Mouse (Mus musculus) MEL (cell line): ENCODE measurements at regions not wholly inside any gene's neighbourhood (a gene's known extent, or its start where the extent isn't known, plus 50 kb on each side); places are given as distances from the start of the nearest gene placed in this dataset.

Source experiments
- DNase-seq: peaks from one replicate; pipeline ENCODE4 v3.0.0; 2011; ENCODE audit warnings: low read depth, low spot score
- H3K27ac ChIP-seq: 2 replicates; pipeline ENCODE4 v1.5.1; 2012; ENCODE audit warnings: low read depth, mild to moderate bottlenecking, control low read depth, low read length, moderate library complexity; ENCODE audit not compliant: control insufficient read depth
- H3K27me3 ChIP-seq, 2 experiments: fragments of 150-350 bp in 1 of 2; sonication (generic) in 1 of 2; 2 replicates each; pipeline ENCODE4 v1.6.1; 2012; ENCODE audit warnings: low read length in 2 of 2, mild to moderate bottlenecking in 2 of 2, improper control_type of control experiment in 1 of 2, moderate library complexity in 1 of 2; ENCODE audit not compliant: insufficient read depth in 2 of 2, control insufficient read depth in 1 of 2
- H3K36me3 ChIP-seq, 2 experiments: 2 replicates each; pipeline ENCODE4 v1.6.1; 2012 to 2014; ENCODE audit warnings: low read length in 2 of 2, improper control_type of control experiment in 1 of 2, inconsistent platforms in 1 of 2, mild to moderate bottlenecking in 1 of 2; ENCODE audit not compliant: insufficient read depth in 2 of 2, control insufficient read depth in 1 of 2
- H3K4me1 ChIP-seq, 2 experiments: fragments of 150-350 bp in 1 of 2; sonication (generic) in 1 of 2; 2 replicates each; pipeline ENCODE4 v1.6.1; 2012; ENCODE audit warnings: low read length in 2 of 2, improper control_type of control experiment in 1 of 2, mild to moderate bottlenecking in 1 of 2; ENCODE audit not compliant: insufficient read depth in 2 of 2, control insufficient read depth in 1 of 2
- H3K4me3 ChIP-seq, 2 experiments: fragments of 150-350 bp in 1 of 2; sonication (generic) in 1 of 2; 2 replicates each; pipeline ENCODE4 v1.5.1; 2012; ENCODE audit warnings: low read depth in 2 of 2, low read length in 2 of 2, mild to moderate bottlenecking in 2 of 2, moderate library complexity in 2 of 2, control low read depth in 1 of 2, improper control_type of control experiment in 1 of 2; ENCODE audit not compliant: control insufficient read depth in 1 of 2, insufficient read depth in 1 of 2
- H3K79me2 ChIP-seq: 2 replicates; pipeline ENCODE4 v1.6.1; 2012; ENCODE audit warnings: mild to moderate bottlenecking, low read length, moderate library complexity; ENCODE audit not compliant: control insufficient read depth, poor library complexity, insufficient read depth
- H3K9ac ChIP-seq: 2 replicates; pipeline ENCODE4 v1.6.1; 2012; ENCODE audit warnings: low read depth, mild to moderate bottlenecking, control low read depth, low read length, moderate library complexity; ENCODE audit not compliant: control insufficient read depth, poor library complexity, severe bottlenecking
- H3K9me3 ChIP-seq: fragments of 150-350 bp; sonication (generic); replicated peaks from 2 replicates; pipeline ENCODE4 v1.6.1; 2012; ENCODE audit warnings: mild to moderate bottlenecking, low read length, improper control_type of control experiment, moderate library complexity; ENCODE audit not compliant: insufficient read depth
- BHLHE40 ChIP-seq: IDR thresholded peaks from 2 replicates; pipeline ENCODE4 v1.6.1; 2012; ENCODE audit warnings: low read depth, mild to moderate bottlenecking, inconsistent platforms, low read length, improper control_type of control experiment, borderline replicate concordance
- CHD1 ChIP-seq: IDR thresholded peaks from 2 replicates; pipeline ENCODE4 v1.6.1; 2012; ENCODE audit warnings: low read depth, mild to moderate bottlenecking, inconsistent platforms, low read length, improper control_type of control experiment
- E2F4 ChIP-seq: IDR thresholded peaks from 2 replicates; pipeline ENCODE4 v1.6.1; 2011; ENCODE audit warnings: low read depth, low read length, improper control_type of control experiment, borderline replicate concordance
- EP300 ChIP-seq, 2 experiments: IDR thresholded peaks; 2 replicates each; pipeline ENCODE4 v1.6.1; 2011; ENCODE audit warnings: improper control_type of control experiment in 2 of 2, low read length in 2 of 2, low read depth in 1 of 2, mild to moderate bottlenecking in 1 of 2
- ETS1 ChIP-seq: IDR thresholded peaks from 2 replicates; pipeline ENCODE4 v1.6.1; 2012; ENCODE audit warnings: low read depth, mild to moderate bottlenecking, inconsistent platforms, low read length, improper control_type of control experiment, moderate library complexity
- GATA1 ChIP-seq: IDR thresholded peaks from 2 replicates; pipeline ENCODE4 v1.6.1; 2011; ENCODE audit warnings: low read depth, low read length, improper control_type of control experiment
- JUND ChIP-seq: IDR thresholded peaks from 2 replicates; pipeline ENCODE4 v1.6.1; 2011; ENCODE audit warnings: low read depth, mild to moderate bottlenecking, improper control_type of control experiment, low read length
- MAFK ChIP-seq: IDR thresholded peaks from 2 replicates; pipeline ENCODE4 v1.6.1; 2011; ENCODE audit warnings: low read depth, mild to moderate bottlenecking, low read length, improper control_type of control experiment, borderline replicate concordance
- MAX ChIP-seq: IDR thresholded peaks from 2 replicates; pipeline ENCODE4 v1.6.1; 2011; ENCODE audit warnings: low read length, improper control_type of control experiment
- MAZ ChIP-seq: IDR thresholded peaks from 2 replicates; pipeline ENCODE4 v1.6.1; 2012; ENCODE audit warnings: low read depth, mild to moderate bottlenecking, inconsistent platforms, low read length, improper control_type of control experiment
- MXI1 ChIP-seq: IDR thresholded peaks from 2 replicates; pipeline ENCODE4 v1.6.1; 2011; ENCODE audit warnings: mild to moderate bottlenecking, low read depth, low read length, improper control_type of control experiment
- MYB ChIP-seq: IDR thresholded peaks from 2 replicates; pipeline ENCODE4 v1.6.1; 2011; ENCODE audit warnings: mild to moderate bottlenecking, low read depth, low read length, improper control_type of control experiment
- MYC ChIP-seq: IDR thresholded peaks from 2 replicates; pipeline ENCODE4 v1.6.1; 2011; ENCODE audit warnings: low read depth, mild to moderate bottlenecking, low read length, improper control_type of control experiment, moderate library complexity
- NELFE ChIP-seq: IDR thresholded peaks from 2 replicates; pipeline ENCODE4 v1.6.1; 2011; ENCODE audit warnings: low read depth, low read length, improper control_type of control experiment
- POLR2AphosphoS2 ChIP-seq: IDR thresholded peaks from 2 replicates; pipeline ENCODE4 v1.6.1; 2011; ENCODE audit warnings: low read length, improper control_type of control experiment
- RAD21 ChIP-seq: IDR thresholded peaks from 2 replicates; pipeline ENCODE4 v1.6.1; 2011; ENCODE audit warnings: mild to moderate bottlenecking, low read depth, low read length, improper control_type of control experiment
- RCOR1 ChIP-seq: IDR thresholded peaks from 2 replicates; pipeline ENCODE4 v1.6.1; 2012; ENCODE audit warnings: low read depth, mild to moderate bottlenecking, inconsistent platforms, low read length, improper control_type of control experiment
- SIN3A ChIP-seq: IDR thresholded peaks from 2 replicates; pipeline ENCODE4 v1.6.1; 2012; ENCODE audit warnings: low read length, improper control_type of control experiment, inconsistent platforms
- TAL1 ChIP-seq: IDR thresholded peaks from 2 replicates; pipeline ENCODE4 v1.6.1; 2012; ENCODE audit warnings: mild to moderate bottlenecking, inconsistent platforms, low read length, moderate library complexity, mixed read lengths
- TBP ChIP-seq: IDR thresholded peaks from 2 replicates; pipeline ENCODE4 v1.8.0; 2011; ENCODE audit warnings: low read depth, low read length, improper control_type of control experiment
- USF1 ChIP-seq: IDR thresholded peaks from 2 replicates; pipeline ENCODE4 v1.6.1; 2014; ENCODE audit warnings: low read depth, mild to moderate bottlenecking, inconsistent platforms, low read length, improper control_type of control experiment, moderate library complexity
- USF2 ChIP-seq, 2 experiments: IDR thresholded peaks; 2 replicates each; pipeline ENCODE4 v1.6.1; 2011 to 2012; ENCODE audit warnings: improper control_type of control experiment in 2 of 2, low read length in 2 of 2, borderline replicate concordance in 1 of 2, inconsistent platforms in 1 of 2, low read depth in 1 of 2, mild to moderate bottlenecking in 1 of 2; ENCODE audit not compliant: insufficient read depth in 1 of 2
- ZC3H11A ChIP-seq: IDR thresholded peaks from 2 replicates; pipeline ENCODE4 v1.6.1; 2012; ENCODE audit warnings: low read depth, mild to moderate bottlenecking, inconsistent platforms, low read length, improper control_type of control experiment
- ZKSCAN1 ChIP-seq: IDR thresholded peaks from 2 replicates; pipeline ENCODE4 v1.6.1; 2012; ENCODE audit warnings: low read depth, mild to moderate bottlenecking, inconsistent platforms, low read length, improper control_type of control experiment, moderate library complexity
- ZMIZ1 ChIP-seq: IDR thresholded peaks from 2 replicates; pipeline ENCODE4 v1.6.1; 2012; ENCODE audit warnings: low read depth, mild to moderate bottlenecking, inconsistent platforms, low read length, improper control_type of control experiment, moderate library complexity

DNA sequence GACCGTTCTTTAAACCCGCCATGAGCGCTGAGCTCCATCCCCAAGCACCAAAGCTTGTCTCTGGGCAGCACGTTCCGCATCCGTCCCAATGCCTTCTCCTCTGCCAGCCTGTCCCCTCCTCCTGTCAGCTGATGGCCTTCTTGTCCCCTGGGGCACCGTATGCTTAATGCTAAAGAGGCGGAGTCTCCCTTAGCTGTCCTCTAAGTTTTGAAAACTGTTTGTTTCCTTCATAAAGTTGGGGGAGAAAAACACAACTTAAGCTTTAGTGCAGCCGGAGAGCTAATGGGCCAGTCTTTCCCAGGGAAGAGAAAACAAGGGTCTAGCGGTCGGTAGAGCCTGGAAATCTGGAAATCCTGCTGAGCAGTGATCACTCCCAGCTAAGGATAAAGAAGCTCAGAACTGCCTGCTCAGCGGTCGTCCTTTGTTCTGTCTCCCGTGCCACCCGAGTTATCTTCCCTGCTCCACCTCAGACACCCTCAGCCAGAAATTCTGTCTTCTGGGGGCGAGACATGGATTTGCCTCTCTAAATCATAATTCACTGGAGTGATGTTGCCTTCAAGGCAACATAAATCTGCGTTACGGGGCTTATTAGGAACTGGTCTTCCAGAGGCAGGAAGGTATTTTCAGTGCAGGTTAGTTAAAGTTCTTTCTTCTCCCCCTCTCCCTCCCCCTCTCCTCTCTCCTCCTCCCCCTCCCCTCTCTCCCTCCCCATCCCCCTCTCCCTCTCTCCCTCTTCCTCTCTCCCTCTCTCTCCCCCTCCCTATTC is 117.0 kb upstream of the Dlg1 start:
- no peak for TF ChIP-seq MAFK
- TF ChIP-seq RAD21 = no peak
- no peak for TF ChIP-seq MYB
- TF ChIP-seq MAZ = no peak
- TF ChIP-seq ETS1 = no peak
- no peak for TF ChIP-seq USF2 (IDR thresholded peaks at IDR 0.05; ENCODE audit: borderline replicate concordance in 1 of 2, insufficient read depth in 1 of 2, low read depth in 1 of 2, low read length in 2 of 2)
- no peak for TF ChIP-seq SIN3A
- TF ChIP-seq E2F4 = no peak
- no peak for TF ChIP-seq CHD1
- TF ChIP-seq POLR2AphosphoS2 = no peak
- no peak for TF ChIP-seq MYC
- no peak for TF ChIP-seq NELFE
- no peak for TF ChIP-seq JUND
- TF ChIP-seq MXI1 = no peak
- no peak for TF ChIP-seq BHLHE40
- TF ChIP-seq USF1 = no peak
- TF ChIP-seq ZMIZ1 = no peak
- TF ChIP-seq GATA1 = no peak
- peaks cover 2 to 3% of the 10 kb centered on the region in 2 experiments; a peak in 2 of 4 replicates for H3K27me3 ChIP-seq
- no peaks in the 10 kb centered on the region for H3K79me2 ChIP-seq
- DNase-seq = no peak
- no peaks in the 10 kb centered on the region for H3K9me3 ChIP-seq
- H3K4me1 ChIP-seq = peaks cover 0 to 13% of the 10 kb centered on the region in 2 experiments; a peak in 3 of 4 replicates
- no peak overlapping the region for H3K27ac ChIP-seq
- no peak overlapping the region for H3K9ac ChIP-seq
- no peaks in the 10 kb centered on the region; a peak in 1 of 4 replicates for H3K36me3 ChIP-seq
- H3K4me3 ChIP-seq = no peak overlapping the region

DNA sequence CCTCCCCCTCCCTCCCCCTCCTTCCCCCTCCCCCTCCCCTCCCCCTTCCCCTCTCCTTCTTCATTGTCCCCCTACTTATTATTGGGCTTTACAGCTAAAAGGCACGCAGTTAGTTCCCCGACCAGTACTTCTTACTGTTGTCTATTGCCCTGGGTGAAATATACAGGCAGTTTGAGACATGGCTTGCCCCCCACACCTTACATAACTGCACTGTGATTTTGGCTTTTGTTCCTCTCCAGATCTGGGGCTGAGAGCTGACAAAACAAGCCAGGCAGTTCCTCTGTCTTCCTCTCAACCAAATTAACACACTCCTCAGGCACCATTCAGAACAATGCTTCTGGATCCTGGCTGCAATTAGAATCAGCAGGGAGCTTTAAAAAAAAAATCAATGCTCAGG is 116.4 kb upstream of the Dlg1 start:
- H3K9ac ChIP-seq = no peak overlapping the region
- no peak overlapping the region for H3K27ac ChIP-seq
- no peak overlapping the region for H3K4me3 ChIP-seq
- no peak for DNase-seq
- peaks cover 2 to 3% of the 10 kb centered on the region in 2 experiments; a peak in 2 of 4 replicates for H3K27me3 ChIP-seq
- no peaks in the 10 kb centered on the region for H3K9me3 ChIP-seq
- peaks cover 0 to 13% of the 10 kb centered on the region in 2 experiments; a peak in 3 of 4 replicates for H3K4me1 ChIP-seq
- no peaks in the 10 kb centered on the region; a peak in 1 of 4 replicates for H3K36me3 ChIP-seq
- no peak for TF ChIP-seq RCOR1
- TF ChIP-seq ZC3H11A = no peak
- no peak for TF ChIP-seq GATA1
- TF ChIP-seq TAL1 = no peak
- TF ChIP-seq POLR2AphosphoS2 = no peak
- no peak for TF ChIP-seq ZKSCAN1
- TF ChIP-seq MYB = no peak
- no peak for TF ChIP-seq E2F4
- no peak for TF ChIP-seq MAX
- TF ChIP-seq ETS1 = no peak
- TF ChIP-seq EP300 (IDR thresholded peaks at IDR 0.05; ENCODE audit: low read depth in 1 of 2, low read length in 2 of 2) = no peak
- TF ChIP-seq MAFK = no peak
- TF ChIP-seq TBP = no peak
- TF ChIP-seq, all 39 proteins: peak for 0
- H3K79me2 ChIP-seq = no peaks in the 10 kb centered on the region
